Mouse (Mus musculus) c-Kit-positive CD71-positive TER-119-positive erythroid progenitor cells, embryonic 14.5 days (primary cell): ENCODE measurements around the gene Inpp5a.
A peak's percentile ranks its signal among the peaks of the same experiment; 100 is the strongest.

Source experiments
- DNase-seq: peaks from one replicate; pipeline ENCODE4 v3.0.0-alpha.2; 2013; ENCODE audit warnings: low spot score

The Inpp5a gene

GRCm38 (mm10) chr7:139388670-139389212 lies at the start of gene Inpp5a:
Gene Inpp5a, plus strand, starts transcription at chr7:139389109.
- DNase-seq = peak; percentile 98

GRCm38 (mm10) chr7:139339184-139339583 lies 49.7 kb upstream of the Inpp5a start:
- DNase-seq = no peak

GRCm38 (mm10) chr7:139341020-139341660 lies 47.8 kb upstream of the Inpp5a start:
- DNase-seq = no peak

GRCm38 (mm10) chr7:139342809-139343208 lies 46.1 kb upstream of the Inpp5a start:
- DNase-seq = no peak

- DNase-seq = no peak
Observed at GRCm38 (mm10) chr7:139347051-139347450, 41.9 kb upstream of the Inpp5a start.

- DNase-seq = no peak
Observed at GRCm38 (mm10) chr7:139350606-139351005, 38.3 kb upstream of the Inpp5a start.

GRCm38 (mm10) chr7:139354370-139355139 lies 34.4 kb upstream of the Inpp5a start:
- no peak for DNase-seq

GRCm38 (mm10) chr7:139357043-139357442 lies 31.9 kb upstream of the Inpp5a start:
- no peak for DNase-seq

GRCm38 (mm10) chr7:139359906-139360305 lies 29.0 kb upstream of the Inpp5a start:
- no peak for DNase-seq

GRCm38 (mm10) chr7:139360890-139361559 lies 27.9 kb upstream of the Inpp5a start:
- DNase-seq = no peak

- DNase-seq = no peak
Observed at GRCm38 (mm10) chr7:139361799-139362198, 27.1 kb upstream of the Inpp5a start.

GRCm38 (mm10) chr7:139362514-139362913 lies 26.4 kb upstream of the Inpp5a start:
- DNase-seq = no peak

GRCm38 (mm10) chr7:139363281-139364004 lies 25.5 kb upstream of the Inpp5a start:
- DNase-seq = no peak

GRCm38 (mm10) chr7:139364005-139364557 lies 24.8 kb upstream of the Inpp5a start:
- DNase-seq = no peak

GRCm38 (mm10) chr7:139364936-139365830 lies 23.7 kb upstream of the Inpp5a start:
- no peak for DNase-seq

- no peak for DNase-seq
Observed at GRCm38 (mm10) chr7:139366131-139366530, 22.8 kb upstream of the Inpp5a start.

GRCm38 (mm10) chr7:139366549-139366948 lies 22.4 kb upstream of the Inpp5a start:
- no peak for DNase-seq

- no peak for DNase-seq
Observed at GRCm38 (mm10) chr7:139368218-139368617, 20.7 kb upstream of the Inpp5a start.

GRCm38 (mm10) chr7:139368722-139369380 lies 20.1 kb upstream of the Inpp5a start:
- no peak for DNase-seq

GRCm38 (mm10) chr7:139369501-139370088 lies 19.3 kb upstream of the Inpp5a start:
- no peak for DNase-seq
